Mouse (Mus musculus): Measurements from ENCODE around the gene Olfml3. TPM values are rescaled to one million over a fixed set of nuclear protein-coding genes. Genes with fewer than 3 reads are reported as not detected.

Olfml3 gene
- 0.12 TPM in 1 of 2 replicates, not detected in the other for polyA plus RNA-seq (2012; ENCODE audit: insufficient read depth, low replicate concordance)

DNA sequence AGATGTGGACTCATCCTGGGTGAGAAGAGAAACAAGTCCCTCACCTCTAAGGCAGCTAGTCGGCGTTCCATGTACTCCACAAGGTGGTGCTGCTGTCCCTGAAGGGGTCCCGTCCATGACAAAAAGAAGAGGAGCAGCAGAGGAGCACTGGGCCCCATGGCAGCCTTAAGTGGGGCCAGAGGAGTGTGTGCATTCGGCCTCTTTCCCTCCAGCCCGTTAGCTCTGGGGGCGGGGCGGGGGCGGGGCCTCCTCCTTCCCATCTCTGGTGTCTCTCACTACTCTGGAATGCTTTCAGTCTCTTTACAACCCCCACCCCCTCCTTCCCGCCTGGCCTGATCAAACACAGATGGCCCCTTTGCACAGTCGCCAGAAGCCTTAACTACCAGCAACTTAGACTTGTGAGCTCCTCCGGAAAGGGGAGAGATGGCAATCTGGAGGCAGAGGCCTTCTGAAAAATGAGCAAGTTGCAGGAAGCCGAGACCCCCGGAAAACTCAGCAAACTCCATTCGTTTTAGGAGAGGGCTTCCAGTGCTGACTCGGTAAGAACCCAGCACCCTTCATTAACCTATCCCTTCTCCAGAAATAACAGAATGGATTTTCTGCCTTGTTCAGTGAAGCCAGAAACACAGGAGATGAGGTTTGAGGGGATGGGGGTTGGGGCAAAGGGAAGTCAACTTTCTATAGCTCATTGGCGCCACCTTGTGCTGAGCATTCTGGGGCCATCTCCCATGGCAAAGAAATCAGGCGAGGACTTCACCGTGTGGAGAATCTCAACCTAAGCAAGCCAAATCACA is at the start of gene Olfml3:
Olfml3 (minus strand) TSS at position 224 of the 794 bp plus-strand sequence.
- Histone ChIP-seq H3K9me3 (no peaks in the 10 kb centered on the region), H3K27me3 (replicated peaks) (no peaks in the 10 kb centered on the region), H3K36me3 (replicated peaks; ENCODE audit: low read length) (peaks cover 95% of the 10 kb centered on the region), H3K4me3 (replicated peaks) (peak within 1 kb of the TSS; percentile 82), H3K4me1 (peaks cover 62% of the 10 kb centered on the region)
- TF ChIP-seq FLI1 (IDR thresholded peaks at IDR 0.05; ENCODE audit: low read length) (no peak), GATA1 (IDR thresholded peaks at IDR 0.05; ENCODE audit: borderline replicate concordance, low read length) (no peak)

- peaks cover 47% of the 10 kb centered on the region for H3K36me3 ChIP-seq (replicated peaks; ENCODE audit: low read length)
- peaks cover 72% of the 10 kb centered on the region for H3K4me1 ChIP-seq
- no peaks in the 10 kb centered on the region for H3K27me3 ChIP-seq (replicated peaks)
- peak overlapping the region; percentile 85 for H3K4me3 ChIP-seq (replicated peaks)
- H3K9me3 ChIP-seq: no peaks in the 10 kb centered on the region
- TF ChIP-seq GATA1 (IDR thresholded peaks at IDR 0.05; ENCODE audit: borderline replicate concordance, low read length): no peak
- no peak for TF ChIP-seq FLI1 (IDR thresholded peaks at IDR 0.05; ENCODE audit: low read length)
Measured at GRCm38 (mm10) chr3:103787225-103787624, 49.4 kb upstream of the Olfml3 start.

DNA sequence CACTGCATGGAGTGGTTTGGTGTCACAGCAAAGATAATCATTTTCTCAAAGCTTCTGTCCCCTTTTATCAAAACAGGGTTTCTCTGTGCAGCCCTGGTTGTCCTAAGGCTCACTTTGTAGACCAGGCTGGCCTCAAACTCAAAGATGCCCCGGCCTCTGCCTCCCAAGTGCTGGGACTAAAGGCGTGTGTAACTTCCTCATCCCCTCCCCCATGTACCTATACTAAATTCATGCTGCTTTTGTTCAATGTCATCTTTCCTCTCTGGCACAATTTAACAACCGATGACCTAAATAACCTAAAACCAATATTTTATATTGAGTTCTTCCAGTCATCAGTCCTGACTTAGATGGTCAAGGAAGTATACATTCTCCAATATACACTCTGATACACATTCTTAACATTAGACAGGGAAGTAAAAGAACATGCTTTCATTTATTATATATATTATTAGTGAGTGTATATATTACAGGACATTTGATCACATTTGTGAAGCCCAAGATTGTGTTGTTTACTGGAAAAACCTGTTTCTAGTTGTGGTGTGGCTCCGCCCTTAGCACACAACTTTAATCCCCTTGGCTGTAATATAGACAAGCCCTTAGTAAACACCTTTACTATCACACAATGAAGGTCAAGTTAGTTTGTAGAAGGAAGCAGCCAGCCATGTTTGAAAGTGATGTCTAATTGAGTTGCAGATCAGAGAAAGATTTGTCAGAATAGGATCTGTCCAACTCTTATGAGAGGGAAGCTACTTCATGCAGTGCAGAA is 45.2 kb upstream of the Olfml3 start:
- TF ChIP-seq FLI1 (IDR thresholded peaks at IDR 0.05; ENCODE audit: low read length) (no peak), GATA1 (IDR thresholded peaks at IDR 0.05; ENCODE audit: borderline replicate concordance, low read length) (no peak)
- Histone ChIP-seq H3K9me3 (no peaks in the 10 kb centered on the region), H3K36me3 (replicated peaks; ENCODE audit: low read length) (peaks cover 79% of the 10 kb centered on the region), H3K4me3 (replicated peaks) (peak overlapping the region; percentile 33), H3K27me3 (replicated peaks) (no peaks in the 10 kb centered on the region), H3K4me1 (peaks cover 96% of the 10 kb centered on the region)

DNA sequence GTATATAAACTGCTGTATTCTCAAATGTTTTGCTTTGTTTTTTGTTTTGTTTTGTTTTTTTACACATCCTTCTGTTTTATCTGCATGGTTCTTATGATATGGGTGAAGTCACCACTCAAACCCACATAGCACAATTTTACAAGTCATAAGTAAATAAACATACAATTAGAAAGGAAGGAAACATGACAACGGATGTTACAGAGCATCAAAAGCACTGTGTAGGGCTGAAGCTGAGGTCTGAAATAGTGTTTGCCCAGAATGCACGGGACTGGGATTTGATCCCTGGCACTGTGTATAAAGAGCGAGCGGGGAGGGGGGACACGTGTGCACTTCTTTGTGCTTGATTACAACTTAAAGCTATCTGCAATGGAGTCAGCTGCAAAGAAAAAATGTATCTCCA is 43.0 kb upstream of the Olfml3 start:
- peaks cover 84% of the 10 kb centered on the region for H3K36me3 ChIP-seq (replicated peaks; ENCODE audit: low read length)
- H3K9me3 ChIP-seq: no peaks in the 10 kb centered on the region
- no peaks in the 10 kb centered on the region for H3K27me3 ChIP-seq (replicated peaks)
- H3K4me1 ChIP-seq: peaks cover 91% of the 10 kb centered on the region
- no peak overlapping the region for H3K4me3 ChIP-seq (replicated peaks)
- TF ChIP-seq FLI1 (IDR thresholded peaks at IDR 0.05; ENCODE audit: low read length) (no peak), GATA1 (IDR thresholded peaks at IDR 0.05; ENCODE audit: borderline replicate concordance, low read length) (no peak)

DNA sequence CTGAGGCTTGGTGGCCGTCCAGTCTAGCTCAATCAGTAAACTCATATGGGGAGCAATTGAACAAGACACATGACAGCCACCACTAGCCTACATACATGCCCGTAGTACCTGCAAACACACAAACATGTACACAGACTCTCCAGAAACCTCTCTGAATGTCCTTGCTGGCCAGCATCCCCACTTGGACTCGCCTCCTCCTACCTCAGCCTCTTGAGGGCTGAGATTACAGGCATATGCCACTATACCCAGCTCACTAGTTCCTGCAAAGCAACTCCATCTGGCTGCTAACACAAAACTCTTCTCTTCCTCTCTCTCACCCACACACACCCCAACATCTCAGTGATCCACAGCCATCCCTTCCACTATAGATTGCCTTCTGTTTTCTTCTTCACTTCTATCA is 42.5 kb upstream of the Olfml3 start:
- no peaks in the 10 kb centered on the region for H3K27me3 ChIP-seq (replicated peaks)
- peaks cover 91% of the 10 kb centered on the region for H3K4me1 ChIP-seq
- peaks cover 88% of the 10 kb centered on the region for H3K36me3 ChIP-seq (replicated peaks; ENCODE audit: low read length)
- H3K9me3 ChIP-seq: no peaks in the 10 kb centered on the region
- TF ChIP-seq GATA1 (IDR thresholded peaks at IDR 0.05; ENCODE audit: borderline replicate concordance, low read length): no peak
- H3K4me3 ChIP-seq (replicated peaks): peak overlapping the region; percentile 48

DNA sequence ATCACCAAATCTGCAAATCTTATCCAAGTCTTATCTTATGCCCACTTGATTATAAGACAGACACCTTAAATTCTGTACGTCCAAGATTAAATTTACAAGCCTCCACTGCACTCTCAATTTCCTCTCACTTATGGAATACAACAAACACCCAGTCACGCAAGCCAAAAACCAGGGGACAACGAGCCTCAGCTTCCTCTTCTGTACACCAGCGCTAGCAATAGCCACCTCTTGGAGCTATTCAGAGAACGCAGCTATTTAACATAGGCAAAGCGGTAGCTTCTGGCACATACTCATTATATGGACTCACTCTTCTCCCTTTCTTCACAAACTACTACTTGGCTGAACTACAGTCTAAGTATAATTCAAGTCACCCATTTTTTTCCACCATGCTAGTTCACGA is 41.4 kb upstream of the Olfml3 start:
- no peaks in the 10 kb centered on the region for H3K9me3 ChIP-seq
- no peaks in the 10 kb centered on the region for H3K27me3 ChIP-seq (replicated peaks)
- H3K4me1 ChIP-seq: peaks cover 87% of the 10 kb centered on the region
- H3K4me3 ChIP-seq (replicated peaks): no peak overlapping the region
- H3K36me3 ChIP-seq (replicated peaks; ENCODE audit: low read length): peaks cover 87% of the 10 kb centered on the region
- TF ChIP-seq FLI1 (IDR thresholded peaks at IDR 0.05; ENCODE audit: low read length) (no peak), GATA1 (IDR thresholded peaks at IDR 0.05; ENCODE audit: borderline replicate concordance, low read length) (no peak)

- Histone ChIP-seq H3K36me3 (replicated peaks; ENCODE audit: low read length) (peaks cover 86% of the 10 kb centered on the region), H3K4me3 (replicated peaks) (no peak overlapping the region), H3K9me3 (no peaks in the 10 kb centered on the region), H3K27me3 (replicated peaks) (no peaks in the 10 kb centered on the region), H3K4me1 (peaks cover 87% of the 10 kb centered on the region)
- no peak for TF ChIP-seq FLI1 (IDR thresholded peaks at IDR 0.05; ENCODE audit: low read length)
Measured at GRCm38 (mm10) chr3:103778660-103779059, 40.9 kb upstream of the Olfml3 start.

- Histone ChIP-seq H3K4me3 (replicated peaks) (peak overlapping the region; percentile 59), H3K4me1 (peaks cover 87% of the 10 kb centered on the region), H3K36me3 (replicated peaks; ENCODE audit: low read length) (peaks cover 88% of the 10 kb centered on the region), H3K9me3 (no peaks in the 10 kb centered on the region), H3K27me3 (replicated peaks) (no peaks in the 10 kb centered on the region)
- TF ChIP-seq GATA1 (IDR thresholded peaks at IDR 0.05; ENCODE audit: borderline replicate concordance, low read length) (no peak), FLI1 (IDR thresholded peaks at IDR 0.05; ENCODE audit: low read length) (no peak)
Measured at GRCm38 (mm10) chr3:103777940-103778339, 40.1 kb upstream of the Olfml3 start.

DNA sequence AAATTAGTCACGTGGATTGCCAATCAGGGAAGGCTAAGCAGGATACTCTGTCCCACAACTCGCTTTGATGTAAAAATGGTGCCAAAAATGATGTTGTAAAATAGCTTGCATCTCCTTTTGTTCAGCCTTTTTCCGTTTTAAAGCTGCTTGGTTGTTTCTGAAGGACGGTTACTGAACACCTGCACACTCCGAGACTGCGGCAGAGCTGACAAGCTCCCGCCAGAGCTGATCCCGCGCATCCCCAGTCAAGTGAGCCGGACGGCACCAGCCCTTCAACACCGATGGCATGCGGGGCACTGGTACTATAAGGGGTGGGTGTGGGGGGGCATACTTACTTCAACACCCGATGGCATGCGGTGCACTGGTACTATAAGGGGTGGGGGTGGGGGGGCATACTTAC is 36.2 kb upstream of the Olfml3 start:
- no peaks in the 10 kb centered on the region for H3K9me3 ChIP-seq
- no peaks in the 10 kb centered on the region for H3K27me3 ChIP-seq (replicated peaks)
- peaks cover 94% of the 10 kb centered on the region for H3K36me3 ChIP-seq (replicated peaks; ENCODE audit: low read length)
- H3K4me3 ChIP-seq (replicated peaks): no peak overlapping the region
- peaks cover 84% of the 10 kb centered on the region for H3K4me1 ChIP-seq
- TF ChIP-seq FLI1 (IDR thresholded peaks at IDR 0.05; ENCODE audit: low read length) (no peak), GATA1 (IDR thresholded peaks at IDR 0.05; ENCODE audit: borderline replicate concordance, low read length) (no peak)

GRCm38 (mm10) chr3:103773508-103773907 is 35.7 kb upstream of the Olfml3 start:
- peak overlapping the region; percentile 59 for H3K4me3 ChIP-seq (replicated peaks)
- H3K9me3 ChIP-seq: no peaks in the 10 kb centered on the region
- H3K4me1 ChIP-seq: peaks cover 82% of the 10 kb centered on the region
- no peaks in the 10 kb centered on the region for H3K27me3 ChIP-seq (replicated peaks)
- TF ChIP-seq GATA1 (IDR thresholded peaks at IDR 0.05; ENCODE audit: borderline replicate concordance, low read length): no peak
- no peak for TF ChIP-seq FLI1 (IDR thresholded peaks at IDR 0.05; ENCODE audit: low read length)
- H3K36me3 ChIP-seq (replicated peaks; ENCODE audit: low read length): peaks cover 94% of the 10 kb centered on the region
